Mouse (Mus musculus): ENCODE data around the gene Tnfsf14. TPM values are rescaled to one million over a fixed set of nuclear protein-coding genes. Genes with fewer than 3 reads are reported as not detected.

The Tnfsf14 gene
- polyA plus RNA-seq, 1 experiment from 2014 or later, result 1.9 TPM

DNA sequence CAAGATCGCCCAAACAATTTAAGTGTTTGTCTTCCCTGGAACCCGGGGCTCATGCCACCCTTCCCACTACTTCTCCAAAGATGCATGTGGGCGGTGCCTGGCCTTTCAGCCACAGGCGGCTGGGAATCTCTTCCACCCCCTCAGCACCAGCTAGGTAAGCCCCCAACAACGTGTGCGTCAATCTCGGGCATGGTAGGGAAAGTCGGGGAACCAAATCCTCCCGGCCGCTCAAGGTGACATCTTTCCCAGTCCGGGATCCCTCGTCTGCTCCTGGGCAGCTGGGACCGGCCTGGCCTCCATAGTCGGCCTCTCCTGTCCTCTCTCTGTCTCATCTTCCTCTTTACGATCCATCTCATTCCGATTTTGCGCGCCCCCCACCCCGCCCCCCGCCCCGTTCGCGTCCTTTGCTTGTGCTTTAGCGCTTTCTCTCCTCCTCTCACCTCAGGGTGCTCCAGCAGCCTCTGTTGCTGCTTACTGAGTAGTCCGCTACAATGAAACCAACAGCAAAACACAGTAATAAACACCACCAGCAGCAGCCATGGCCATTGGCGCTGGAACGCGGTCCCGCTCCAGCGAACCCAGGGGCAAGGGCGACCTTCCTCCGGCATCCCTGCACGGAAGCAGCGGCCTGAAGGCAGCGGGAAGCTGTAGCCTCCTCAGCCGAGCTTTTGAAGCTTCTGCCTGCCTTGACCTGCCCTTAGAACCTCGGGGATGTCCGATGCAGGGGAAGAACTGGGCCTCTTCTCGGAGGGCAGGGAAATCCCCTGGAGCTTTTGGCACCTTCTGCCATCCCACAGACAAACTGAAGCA is 44.8 kb downstream of the Tnfsf14 start, which contains the start of gene Cd70:
TSS of gene Cd70 (minus strand) at position 784 of the 810 bp plus-strand sequence.
- WGBS (ENCODE audit: insufficient replicate concordance), result 5% methylated on average over 39 of the region's 39 CpGs

DNA sequence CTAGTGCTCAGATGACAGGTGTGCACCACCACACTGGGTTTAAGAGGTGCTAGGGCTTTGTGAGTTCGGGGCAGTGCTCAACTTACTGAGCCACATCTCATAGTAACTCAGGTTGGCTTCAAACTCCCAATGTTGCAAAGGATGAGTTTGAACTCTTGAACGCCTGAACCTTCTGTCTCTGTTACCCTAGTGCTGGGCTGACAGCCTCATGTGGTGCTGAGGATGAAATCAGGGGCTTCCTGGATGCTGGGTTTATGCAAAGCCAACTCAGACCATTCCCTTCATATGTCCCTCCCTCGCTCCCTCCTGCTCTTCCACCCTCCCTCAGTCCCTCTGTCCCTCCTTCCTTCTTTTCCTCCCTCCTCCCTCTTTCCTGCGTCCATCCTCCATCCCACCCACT is 45.6 kb downstream of the Tnfsf14 start:
- Histone ChIP-seq H3K4me2 (ENCODE audit: low read depth, low read length) (no peak overlapping the region), H3K27me3 (ENCODE audit: insufficient read depth, low read length) (peaks cover 48% of the 10 kb centered on the region), H3K4me1 (ENCODE audit: insufficient read depth) (no peaks in the 10 kb centered on the region), H3K9me3 (ENCODE audit: low read length) (0 out of 2 replicates have a peak, but pooled peaks cover 5% of the 10 kb centered on the region), H3K4me3 (ENCODE audit: low read depth, low read length) (no peak overlapping the region), H3K9ac (replicated peaks) (no peak overlapping the region), H3K36me3 (replicated peaks; ENCODE audit: insufficient read depth, low read length) (no peaks in the 10 kb centered on the region), H3K27ac (ENCODE audit: low read depth) (no peak overlapping the region)
- DNase-seq (no peak), ATAC-seq (no peak)
- no peak for TF ChIP-seq CTCF (IDR thresholded peaks at IDR 0.05; ENCODE audit: low read depth)
- TF ChIP-seq EP300 (IDR thresholded peaks at IDR 0.05; ENCODE audit: low read depth), result no peak
- WGBS (ENCODE audit: insufficient replicate concordance), result 69% methylated on average over 4 of the region's 4 CpGs

More for the DNA sequence above, 44.8 kb downstream of the Tnfsf14 start, which contains the start of gene Cd70:
- Histone ChIP-seq H3K4me1 (ENCODE audit: insufficient read depth) (no peaks in the 10 kb centered on the region), H3K9ac (replicated peaks) (no peak within 1 kb of the TSS), H3K36me3 (replicated peaks; ENCODE audit: insufficient read depth, low read length) (no peaks in the 10 kb centered on the region), H3K4me3 (ENCODE audit: low read depth, low read length) (no peak within 1 kb of the TSS), H3K4me2 (ENCODE audit: low read depth, low read length) (no peak within 1 kb of the TSS), H3K9me3 (ENCODE audit: low read length) (0 out of 2 replicates have a peak, but pooled peaks cover 5% of the 10 kb centered on the region), H3K27ac (ENCODE audit: low read depth) (no peak within 1 kb of the TSS), H3K27me3 (ENCODE audit: insufficient read depth, low read length) (peaks cover 48% of the 10 kb centered on the region)
- ATAC-seq (no peak), DNase-seq (no peak)
- no peak for TF ChIP-seq CTCF (IDR thresholded peaks at IDR 0.05; ENCODE audit: low read depth)
- TF ChIP-seq EP300 (IDR thresholded peaks at IDR 0.05; ENCODE audit: low read depth), result no peak

DNA sequence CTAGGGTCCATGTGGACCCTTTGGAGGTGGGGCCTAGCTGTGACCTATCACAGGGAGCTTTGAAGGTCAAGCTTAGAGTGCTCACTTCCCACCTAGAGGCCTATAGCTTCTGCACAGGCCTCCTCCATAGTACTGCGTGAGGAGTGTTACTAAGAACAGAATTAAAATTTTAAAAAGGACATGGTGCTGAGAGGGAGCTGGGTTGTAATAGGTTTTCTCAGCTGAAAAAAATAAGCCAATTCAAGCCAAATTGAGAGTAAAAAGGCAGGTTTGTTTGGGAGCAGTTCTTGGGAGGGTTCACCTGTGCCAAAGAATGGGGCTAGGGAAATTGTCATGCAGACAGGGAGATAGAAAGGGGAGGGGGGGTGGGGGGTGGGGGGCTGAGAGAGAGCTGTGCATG is 48.9 kb downstream of the Tnfsf14 start:
- peaks cover 38% of the 10 kb centered on the region for H3K27me3 ChIP-seq (ENCODE audit: insufficient read depth, low read length)
- H3K9me3 ChIP-seq (ENCODE audit: low read length), result no peaks in the 10 kb centered on the region
- H3K4me2 ChIP-seq (ENCODE audit: low read depth, low read length), result no peak overlapping the region
- H3K4me3 ChIP-seq (ENCODE audit: low read depth, low read length), result no peak overlapping the region
- ATAC-seq (no peak), DNase-seq (no peak)
- 86% methylated on average over 1 of the region's 1 CpGs for WGBS (ENCODE audit: insufficient replicate concordance)
- H3K27ac ChIP-seq (ENCODE audit: low read depth), result no peak overlapping the region
- no peaks in the 10 kb centered on the region for H3K4me1 ChIP-seq (ENCODE audit: insufficient read depth)
- no peak overlapping the region for H3K9ac ChIP-seq (replicated peaks)
- no peak for TF ChIP-seq EP300 (IDR thresholded peaks at IDR 0.05; ENCODE audit: low read depth)
- TF ChIP-seq CTCF (IDR thresholded peaks at IDR 0.05; ENCODE audit: low read depth), result no peak
- H3K36me3 ChIP-seq (replicated peaks; ENCODE audit: insufficient read depth, low read length), result no peaks in the 10 kb centered on the region

DNA sequence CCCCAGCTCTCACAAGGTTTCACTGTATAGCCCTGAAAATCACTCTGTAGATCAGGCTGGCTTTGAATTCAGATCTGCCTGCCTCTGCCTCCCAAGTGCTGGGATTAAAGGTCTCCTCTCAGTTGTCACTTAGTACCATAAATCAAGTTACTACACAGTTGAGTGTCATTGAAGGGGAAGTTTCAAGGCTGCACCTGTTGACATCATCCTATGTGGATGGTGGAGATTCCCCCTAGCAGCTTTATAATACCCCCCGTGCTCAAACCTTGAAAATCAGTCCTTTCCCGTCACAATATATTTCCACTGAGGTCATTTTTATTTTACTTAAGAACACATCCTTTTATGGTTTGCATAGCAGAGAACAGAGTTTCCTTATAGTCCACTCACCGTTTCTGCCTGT is 50.3 kb downstream of the Tnfsf14 start:
- Histone ChIP-seq H3K4me3 (ENCODE audit: low read depth, low read length) (no peak overlapping the region), H3K9me3 (ENCODE audit: low read length) (no peaks in the 10 kb centered on the region), H3K27ac (ENCODE audit: low read depth) (no peak overlapping the region), H3K4me1 (ENCODE audit: insufficient read depth) (no peaks in the 10 kb centered on the region), H3K9ac (replicated peaks) (no peak overlapping the region), H3K36me3 (replicated peaks; ENCODE audit: insufficient read depth, low read length) (no peaks in the 10 kb centered on the region), H3K4me2 (ENCODE audit: low read depth, low read length) (no peak overlapping the region), H3K27me3 (ENCODE audit: insufficient read depth, low read length) (peaks cover 24% of the 10 kb centered on the region)
- WGBS (ENCODE audit: insufficient replicate concordance), result 77% methylated on average over 3 of the region's 3 CpGs
- TF ChIP-seq CTCF (IDR thresholded peaks at IDR 0.05; ENCODE audit: low read depth), result no peak
- TF ChIP-seq EP300 (IDR thresholded peaks at IDR 0.05; ENCODE audit: low read depth), result no peak
- DNase-seq (no peak), ATAC-seq (no peak)

DNA sequence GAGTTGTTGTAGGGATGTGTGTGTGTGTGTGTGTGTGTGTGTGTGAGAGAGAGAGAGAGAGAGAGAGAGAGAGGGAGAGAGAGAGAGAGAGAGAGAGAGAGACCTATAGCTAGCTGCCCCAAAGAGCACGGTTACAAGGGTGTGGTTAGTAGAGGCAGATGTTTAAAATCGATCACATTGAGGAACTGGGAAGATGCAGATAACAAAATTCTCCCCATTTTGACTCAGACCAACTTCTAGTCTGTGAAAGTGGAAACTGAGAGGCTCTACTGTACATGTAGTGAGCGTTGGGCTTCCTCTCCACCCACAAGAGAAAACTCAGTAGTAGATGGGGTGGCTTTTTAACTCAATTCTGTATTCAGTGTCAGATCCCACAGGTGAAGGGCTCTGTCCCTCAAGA is 54.3 kb downstream of the Tnfsf14 start:
- H3K27ac ChIP-seq (ENCODE audit: low read depth), result no peak overlapping the region
- no peaks in the 10 kb centered on the region for H3K27me3 ChIP-seq (ENCODE audit: insufficient read depth, low read length)
- TF ChIP-seq EP300 (IDR thresholded peaks at IDR 0.05; ENCODE audit: low read depth) (peak; percentile 49; the same call in 1 of the 2 replicates), CTCF (IDR thresholded peaks at IDR 0.05; ENCODE audit: low read depth) (no peak)
- ATAC-seq, result no peak
- H3K9me3 ChIP-seq (ENCODE audit: low read length), result no peaks in the 10 kb centered on the region
- H3K36me3 ChIP-seq (replicated peaks; ENCODE audit: insufficient read depth, low read length), result no peaks in the 10 kb centered on the region
- H3K9ac ChIP-seq (replicated peaks), result no peak overlapping the region
- no peak overlapping the region for H3K4me2 ChIP-seq (ENCODE audit: low read depth, low read length)
- 58% methylated on average over 3 of the region's 3 CpGs for WGBS (ENCODE audit: insufficient replicate concordance)
- DNase-seq, result no peak
- no peaks in the 10 kb centered on the region for H3K4me1 ChIP-seq (ENCODE audit: insufficient read depth)
- H3K4me3 ChIP-seq (ENCODE audit: low read depth, low read length), result no peak overlapping the region

Small RNA genes within 50 kb of the gene (microRNA-seq; reads per million reads assigned to microRNA genes)
- 2.8 reads per million for gene Mir6978

Other genes with a start within 250 kb of the Tnfsf14 start
- gene Acer1, start 212.1 kb downstream of the Tnfsf14 start, polyA plus RNA-seq (2015; fragmentation: Nextera tagmentation; extraction: Ambion mirVana), result not detected in 2 replicates
- 68.2 and 71.3 TPM in 2 replicates for gene Clpp, start 203.9 kb downstream of the Tnfsf14 start, polyA plus RNA-seq (2015; fragmentation: Nextera tagmentation; extraction: Ambion mirVana)
- 22.9 and 23.9 TPM in 2 replicates for gene Alkbh7, start 196.8 kb downstream of the Tnfsf14 start, polyA plus RNA-seq (2015; fragmentation: Nextera tagmentation; extraction: Ambion mirVana)
- gene Pspn, start 194.2 kb downstream of the Tnfsf14 start, polyA plus RNA-seq (2015; fragmentation: Nextera tagmentation; extraction: Ambion mirVana), result not detected in 2 replicates
- gene Gtf2f1, start 182.9 kb downstream of the Tnfsf14 start, polyA plus RNA-seq (2015; fragmentation: Nextera tagmentation; extraction: Ambion mirVana), result 26.7 and 31.3 TPM in 2 replicates
- gene Gm17949, start 182.7 kb downstream of the Tnfsf14 start, polyA plus RNA-seq (2015; fragmentation: Nextera tagmentation; extraction: Ambion mirVana), result 0.09 and 0.18 TPM in 2 replicates
- gene Khsrp, start 162.7 kb downstream of the Tnfsf14 start, polyA plus RNA-seq (2015; fragmentation: Nextera tagmentation; extraction: Ambion mirVana), result 14.6 and 16.6 TPM in 2 replicates
- not detected in 2 replicates for gene Slc25a41, start 152.5 kb downstream of the Tnfsf14 start, polyA plus RNA-seq (2015; fragmentation: Nextera tagmentation; extraction: Ambion mirVana)
- gene Crb3, start 135.1 kb downstream of the Tnfsf14 start, polyA plus RNA-seq (2015; fragmentation: Nextera tagmentation; extraction: Ambion mirVana), result 33.0 and 39.9 TPM in 2 replicates
- 12.7 and 12.8 TPM in 2 replicates for gene Slc25a23, start 134.3 kb downstream of the Tnfsf14 start, polyA plus RNA-seq (2015; fragmentation: Nextera tagmentation; extraction: Ambion mirVana)
- gene Dennd1c, start 115.7 kb downstream of the Tnfsf14 start, polyA plus RNA-seq (2015; fragmentation: Nextera tagmentation; extraction: Ambion mirVana), result 3.5 and 4.9 TPM in 2 replicates
- 0.23 and 0.30 TPM in 2 replicates for gene Tubb4a, start 106.4 kb downstream of the Tnfsf14 start, polyA plus RNA-seq (2015; fragmentation: Nextera tagmentation; extraction: Ambion mirVana)
- gene Tnfsf9, start 88.9 kb downstream of the Tnfsf14 start, polyA plus RNA-seq (2015; fragmentation: Nextera tagmentation; extraction: Ambion mirVana), result 0.21 and 0.56 TPM in 2 replicates
- not detected in 2 replicates for gene Cd70, start 44.4 kb downstream of the Tnfsf14 start, polyA plus RNA-seq (2015; fragmentation: Nextera tagmentation; extraction: Ambion mirVana)
- 1,136 and 1,364 TPM in 2 replicates for gene C3, start 34.0 kb upstream of the Tnfsf14 start, polyA plus RNA-seq (2015; fragmentation: Nextera tagmentation; extraction: Ambion mirVana)
- gene Gpr108, start 54.3 kb upstream of the Tnfsf14 start, polyA plus RNA-seq (2015; fragmentation: Nextera tagmentation; extraction: Ambion mirVana), result 9.0 and 9.2 TPM in 2 replicates
- gene Trip10, start 55.3 kb upstream of the Tnfsf14 start, polyA plus RNA-seq (2015; fragmentation: Nextera tagmentation; extraction: Ambion mirVana), result 9.3 TPM in 2 replicates
- gene Vav1, start 84.9 kb upstream of the Tnfsf14 start, polyA plus RNA-seq (2015; fragmentation: Nextera tagmentation; extraction: Ambion mirVana), result 13.1 and 14.1 TPM in 2 replicates
- gene Adgre1, start 164.5 kb upstream of the Tnfsf14 start, polyA plus RNA-seq (2015; fragmentation: Nextera tagmentation; extraction: Ambion mirVana), result 16.2 and 16.4 TPM in 2 replicates

Measured in liver, postnatal 0 days (tissue).